Mouse (Mus musculus) stomach, postnatal 0 days (tissue): ENCODE results near the gene Stac3. TPM values are rescaled to one million over a fixed set of nuclear protein-coding genes. Genes with fewer than 3 reads are reported as not detected.

ENCODE experiments used
- ATAC-seq: fragments of 200-750 bp; cut with Nextera tagmentation; 2 replicates; pipeline ENCODE4 v1.8.0; 2017; ENCODE audit not compliant: low FRiP score, low TSS enrichment
- DNase-seq: peaks from one replicate; pipeline ENCODE4 v3.0.0-alpha.2; 2016; ENCODE audit warnings: low spot score
- H3K27ac ChIP-seq: fragments of 300-500 bp; sonication (generic); replicated peaks from 2 replicates; pipeline ENCODE4 v1.5.1; 2014; ENCODE audit warnings: mild to moderate bottlenecking, control low read depth
- H3K27me3 ChIP-seq: fragments of 300-500 bp; sonication (generic); 2 replicates; pipeline ENCODE4 v1.6.1; 2014; ENCODE audit warnings: low read length; ENCODE audit not compliant: control insufficient read depth, insufficient read depth
- H3K36me3 ChIP-seq: fragments of 300-500 bp; sonication (generic); 2 replicates; pipeline ENCODE4 v1.6.1; 2014; ENCODE audit warnings: low read length, mixed read lengths; ENCODE audit not compliant: control insufficient read depth, insufficient read depth
- H3K4me1 ChIP-seq: fragments of 300-500 bp; sonication (generic); replicated peaks from 2 replicates; pipeline ENCODE4 v1.6.1; 2014; ENCODE audit warnings: antibody characterized with exemption; ENCODE audit not compliant: control insufficient read depth, insufficient read depth
- H3K4me2 ChIP-seq: fragments of 300-500 bp; sonication (generic); replicated peaks from 2 replicates; pipeline ENCODE4 v1.6.1; 2014; ENCODE audit warnings: low read depth, mild to moderate bottlenecking, control low read depth, moderate library complexity
- H3K4me3 ChIP-seq: fragments of 300-500 bp; sonication (generic); 2 replicates; pipeline ENCODE4 v1.5.1; 2014; ENCODE audit warnings: low read depth, low read length, control low read depth
- H3K9ac ChIP-seq: fragments of 300-500 bp; sonication (generic); 2 replicates; pipeline ENCODE4 v1.6.1; 2014; ENCODE audit warnings: mild to moderate bottlenecking, low read length, control low read depth, mixed read lengths
- H3K9me3 ChIP-seq: fragments of 300-500 bp; sonication (generic); 2 replicates; pipeline ENCODE4 v1.6.1; 2016; ENCODE audit warnings: low read length; ENCODE audit not compliant: control insufficient read depth
- CTCF ChIP-seq: IDR thresholded peaks from 2 replicates; pipeline ENCODE4 v1.5.1; 2016; ENCODE audit warnings: antibody characterized with exemption, low read depth, mild to moderate bottlenecking, moderate library complexity
- EP300 ChIP-seq: optimal IDR thresholded peaks from 2 replicates; pipeline ENCODE3; 2016; ENCODE audit warnings: antibody characterized with exemption
- WGBS: fragments of 180-500 bp; shearing (Covaris S2); extraction: QIAGEN DNeasy Blood & Tissue Kit; methylation state at CpG from one replicate; pipeline ENCODE4 v1.1.7; 2014; 5-methylcytosine and 5-hydroxymethylcytosine counted together
- polyA plus RNA-seq: library from polyadenylated mRNA; unstranded; fragments of >200 nt; fragmentation: Nextera tagmentation; extraction: Ambion mirVana; gene quantifications from 2 replicates; pipeline ENCODE4 v1.2.1, GENCODE M21; 2015

The Stac3 gene
- polyA plus RNA-seq, 1 experiment from 2014 or later = 0.23 TPM

GRCm38 (mm10) chr10:127511634-127512306 is 10.3 kb downstream of the Stac3 start:
- TF ChIP-seq CTCF = no peak
- no peak for TF ChIP-seq EP300
- H3K36me3 ChIP-seq = no peaks in the 10 kb centered on the region
- WGBS = under 1% methylated on average over 44 of the region's 46 CpGs
- H3K27me3 ChIP-seq = peaks cover 6% of the 10 kb centered on the region; the same call in 1 of the 2 replicates
- DNase-seq (no peak), ATAC-seq (no peak)
- peak overlapping the region; percentile 55 for H3K4me3 ChIP-seq
- H3K27ac ChIP-seq = no peak overlapping the region
- peaks cover 17% of the 10 kb centered on the region for H3K4me1 ChIP-seq
- H3K4me2 ChIP-seq = peak overlapping the region; percentile 94
- peak overlapping the region; percentile 38; the same call in 1 of the 2 replicates for H3K9ac ChIP-seq
- no peaks in the 10 kb centered on the region for H3K9me3 ChIP-seq

GRCm38 (mm10) chr10:127512307-127512666 is 10.8 kb downstream of the Stac3 start:
- H3K9me3 ChIP-seq = no peaks in the 10 kb centered on the region
- H3K9ac ChIP-seq = no peak overlapping the region
- H3K4me3 ChIP-seq = peak overlapping the region; percentile 55
- no peak for ATAC-seq
- no peak; the same call in 1 of the 2 replicates for TF ChIP-seq CTCF
- TF ChIP-seq EP300 = no peak
- H3K27me3 ChIP-seq = peaks cover 6% of the 10 kb centered on the region; the same call in 1 of the 2 replicates
- H3K4me2 ChIP-seq = peak overlapping the region; percentile 94
- H3K27ac ChIP-seq = no peak overlapping the region
- DNase-seq = no peak
- 9% methylated on average over 7 of the region's 7 CpGs for WGBS
- H3K36me3 ChIP-seq = no peaks in the 10 kb centered on the region
- H3K4me1 ChIP-seq = peaks cover 23% of the 10 kb centered on the region

- no peaks in the 10 kb centered on the region for H3K36me3 ChIP-seq
- ATAC-seq (peak; percentile 74), DNase-seq (peak; percentile 97)
- H3K4me1 ChIP-seq = peaks cover 23% of the 10 kb centered on the region
- TF ChIP-seq EP300 (no peak), CTCF (peak; percentile 100)
- H3K9ac ChIP-seq = peak overlapping the region; percentile 47; the same call in 1 of the 2 replicates
- H3K4me2 ChIP-seq = peak overlapping the region; percentile 94
- H3K27ac ChIP-seq = no peak overlapping the region
- H3K27me3 ChIP-seq = peaks cover 6% of the 10 kb centered on the region; the same call in 1 of the 2 replicates
- WGBS = 1% methylated on average over 27 of the region's 27 CpGs
- peak overlapping the region; percentile 29 for H3K4me3 ChIP-seq
- H3K9me3 ChIP-seq = no peaks in the 10 kb centered on the region
Observed at GRCm38 (mm10) chr10:127512813-127513212, 11.3 kb downstream of the Stac3 start.

GRCm38 (mm10) chr10:127513501-127514091 is 12.1 kb downstream of the Stac3 start:
- ATAC-seq (0 out of 2 replicates have a peak, but pooled peaks have one; percentile 16), DNase-seq (peak; percentile 52)
- Histone ChIP-seq H3K9ac (peak overlapping the region; percentile 47; the same call in 1 of the 2 replicates), H3K27me3 (peaks cover 6% of the 10 kb centered on the region; the same call in 1 of the 2 replicates), H3K4me3 (peak overlapping the region; percentile 29), H3K27ac (no peak overlapping the region), H3K36me3 (peaks cover 5% of the 10 kb centered on the region; the same call in 1 of the 2 replicates), H3K4me1 (peaks cover 23% of the 10 kb centered on the region), H3K9me3 (no peaks in the 10 kb centered on the region), H3K4me2 (peak overlapping the region; percentile 66)
- TF ChIP-seq CTCF (no peak), EP300 (no peak)
- 6% methylated on average over 16 of the region's 16 CpGs for WGBS

- Histone ChIP-seq H3K27me3 (peaks cover 6% of the 10 kb centered on the region; the same call in 1 of the 2 replicates), H3K36me3 (peaks cover 8% of the 10 kb centered on the region; the same call in 1 of the 2 replicates), H3K4me1 (peaks cover 21% of the 10 kb centered on the region), H3K4me2 (peak overlapping the region; percentile 55), H3K9ac (no peak overlapping the region), H3K27ac (no peak overlapping the region), H3K4me3 (peak overlapping the region; percentile 27; the same call in 1 of the 2 replicates), H3K9me3 (no peaks in the 10 kb centered on the region)
- TF ChIP-seq EP300 (no peak), CTCF (no peak)
- DNase-seq (no peak), ATAC-seq (no peak)
- WGBS = 34% methylated on average over 13 of the region's 13 CpGs
Observed at GRCm38 (mm10) chr10:127514111-127514698, 12.7 kb downstream of the Stac3 start.
